Mouse (Mus musculus) liver, embryonic 12.5 days (tissue): ENCODE data around the gene Tmem63b. TPM values are rescaled to one million over a fixed set of nuclear protein-coding genes. Genes with fewer than 3 reads are reported as not detected.
"Not testable (repeated sequence)": the region's sequence is repeated elsewhere in the genome, so short reads cannot be mapped to it uniquely, and the experiment has no call there.

ENCODE experiments used
- ATAC-seq: fragments of 200-750 bp; cut with Nextera tagmentation; 2 replicates; pipeline ENCODE4 v1.8.0; 2017; ENCODE audit warnings: moderate number of reproducible peaks, mild to moderate bottlenecking, moderate library complexity
- H3K27ac ChIP-seq: fragments of 300-500 bp; sonication (generic); 2 replicates; pipeline ENCODE4 v1.5.1; 2016; ENCODE audit warnings: mild to moderate bottlenecking
- H3K27me3 ChIP-seq: fragments of 300-500 bp; sonication (generic); replicated peaks from 2 replicates; pipeline ENCODE4 v1.6.1; 2016; ENCODE audit warnings: mild to moderate bottlenecking, moderate library complexity
- H3K36me3 ChIP-seq: fragments of 300-500 bp; sonication (generic); 2 replicates; pipeline ENCODE4 v1.6.1; 2016; ENCODE audit warnings: mild to moderate bottlenecking, moderate library complexity
- H3K4me1 ChIP-seq: fragments of 300-500 bp; sonication (generic); 2 replicates; pipeline ENCODE4 v1.6.1; 2016
- H3K4me2 ChIP-seq: fragments of 300-500 bp; sonication (generic); 2 replicates; pipeline ENCODE4 v1.6.1; 2016; ENCODE audit warnings: mild to moderate bottlenecking, moderate library complexity
- H3K4me3 ChIP-seq: fragments of 300-500 bp; sonication (generic); 2 replicates; pipeline ENCODE4 v1.5.1; 2016; ENCODE audit warnings: mild to moderate bottlenecking, moderate library complexity
- H3K9ac ChIP-seq: fragments of 300-500 bp; sonication (generic); 2 replicates; pipeline ENCODE4 v1.6.1; 2016; ENCODE audit warnings: mild to moderate bottlenecking, moderate library complexity
- H3K9me3 ChIP-seq: fragments of 300-500 bp; sonication (generic); replicated peaks from 2 replicates; pipeline ENCODE4 v1.6.1; 2016; ENCODE audit warnings: mild to moderate bottlenecking, moderate library complexity
- WGBS: fragments of 180-500 bp; shearing (Covaris S2); methylation state at CpG from one replicate; pipeline ENCODE4 v1.1.7; 2016; ENCODE audit not compliant: insufficient replicate concordance; 5-methylcytosine and 5-hydroxymethylcytosine counted together
- polyA plus RNA-seq: library from polyadenylated mRNA; unstranded; fragments of >200 nt; fragmentation: Nextera tagmentation; extraction: Ambion mirVana; gene quantifications from 2 replicates; pipeline ENCODE4 v1.2.1, GENCODE M21; 2016

The Tmem63b gene
- polyA plus RNA-seq, 1 experiment from 2014 or later, result 13.7 TPM

GRCm38 (mm10) chr17:45630992-45631391 lies 55.7 kb downstream of the Tmem63b start:
- no peak for ATAC-seq

DNA sequence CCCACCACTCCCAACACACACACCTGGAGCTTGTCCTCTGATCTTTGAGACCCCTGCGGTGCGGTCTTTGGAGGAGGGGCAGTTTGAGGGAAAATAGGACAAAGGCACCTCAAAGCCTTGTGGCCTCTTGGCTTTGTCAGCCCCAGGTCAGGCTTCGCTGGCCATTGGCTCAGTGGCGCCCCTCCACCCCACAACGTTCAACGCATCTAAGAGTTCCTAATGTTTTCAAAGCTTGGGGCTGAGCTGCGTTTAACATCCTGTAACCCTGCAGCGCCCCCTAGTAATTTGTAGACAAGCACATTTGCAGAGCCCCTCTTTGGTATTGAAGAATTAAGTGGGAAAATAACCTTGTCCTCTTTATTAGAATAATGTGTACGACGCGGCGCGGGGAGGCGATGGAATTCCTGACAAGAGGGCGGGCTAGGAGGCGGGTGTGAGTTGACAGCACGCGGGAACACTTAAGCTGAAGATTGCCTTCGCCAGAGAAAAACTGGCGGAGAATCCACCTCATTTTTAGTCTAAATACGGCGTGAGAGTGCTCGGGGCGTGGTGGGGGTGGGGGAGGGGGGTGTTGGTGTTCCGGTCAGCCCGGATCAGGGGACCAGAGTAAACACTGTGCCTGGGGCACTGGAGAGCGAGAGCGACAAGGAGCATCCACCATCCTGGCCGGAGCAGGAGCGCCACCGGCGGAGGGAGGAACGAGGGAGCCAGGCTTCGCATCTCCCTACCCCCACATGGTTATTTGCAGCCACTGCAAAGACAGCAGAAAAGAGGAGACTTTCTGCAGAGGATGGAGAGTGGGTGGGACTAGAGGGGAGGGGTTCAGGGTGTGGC lies 56.6 kb downstream of the Tmem63b start:
- Histone ChIP-seq H3K9me3 (no peaks in the 10 kb centered on the region), H3K4me3 (peak overlapping the region; percentile 54), H3K27me3 (peaks cover 48% of the 10 kb centered on the region), H3K36me3 (no peaks in the 10 kb centered on the region), H3K4me2 (peak overlapping the region; percentile 83), H3K4me1 (peaks cover 44% of the 10 kb centered on the region), H3K9ac (peak overlapping the region; percentile 68), H3K27ac (no peak overlapping the region)
- ATAC-seq, result peak; percentile 50
- WGBS, result 5% methylated on average over 34 of the region's 34 CpGs

More at GRCm38 (mm10) chr17:45630992-45631391, 55.7 kb downstream of the Tmem63b start:
- H3K9ac ChIP-seq, result no peak overlapping the region
- H3K9me3 ChIP-seq, result no peaks in the 10 kb centered on the region
- peaks cover 48% of the 10 kb centered on the region for H3K27me3 ChIP-seq
- H3K36me3 ChIP-seq, result no peaks in the 10 kb centered on the region
- H3K27ac ChIP-seq, result no peak overlapping the region
- H3K4me3 ChIP-seq, result no peak overlapping the region
- H3K4me1 ChIP-seq, result peaks cover 44% of the 10 kb centered on the region
- WGBS, result 40% methylated on average over 3 of the region's 3 CpGs
- peak overlapping the region; percentile 83; the same call in 1 of the 2 replicates for H3K4me2 ChIP-seq

DNA sequence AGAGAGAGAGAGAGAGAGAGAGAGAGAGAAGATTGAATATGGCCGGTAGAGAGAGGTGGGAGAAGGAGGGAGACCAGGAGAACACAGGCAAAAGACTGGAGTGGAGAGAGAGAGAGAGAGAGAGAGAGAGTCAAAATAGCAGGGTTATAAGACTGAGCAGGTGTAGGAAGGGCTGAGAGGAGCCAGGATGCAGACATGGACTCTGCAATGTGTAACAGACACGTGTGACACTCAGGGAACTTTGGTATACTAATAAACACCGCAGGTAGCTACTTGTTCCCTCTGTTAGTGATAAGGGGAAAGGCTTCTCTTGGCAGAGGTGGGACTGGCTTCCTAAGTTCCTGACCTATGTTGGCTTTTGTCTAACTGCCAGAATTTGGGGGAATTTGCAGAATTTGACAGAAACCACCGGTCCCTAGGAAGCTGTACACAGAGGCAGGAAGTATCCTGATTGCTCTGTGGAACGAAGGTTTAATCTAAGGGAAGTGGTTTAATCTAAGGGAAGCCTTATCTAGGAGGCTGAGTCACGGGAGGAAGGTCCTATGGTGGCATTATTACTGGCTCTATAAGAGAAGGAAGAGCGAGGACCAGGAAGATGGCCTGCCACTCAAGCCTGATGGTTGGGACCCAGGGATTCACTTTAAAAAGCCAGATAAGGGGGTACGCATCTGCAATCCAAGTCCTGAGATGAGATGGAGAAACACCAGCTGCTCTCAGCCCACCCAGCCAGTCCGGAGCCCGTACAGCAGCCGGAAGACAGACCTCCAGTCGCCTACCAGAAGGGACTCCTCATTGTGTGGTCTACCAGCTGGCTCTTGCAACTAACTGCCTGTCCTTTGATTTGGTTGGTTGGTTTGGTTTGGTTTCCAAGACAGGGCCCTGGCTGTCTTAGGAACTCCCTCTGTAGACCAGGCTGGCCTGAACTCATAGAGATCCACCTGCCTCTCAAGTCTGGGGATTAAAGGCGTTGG lies 57.5 kb downstream of the Tmem63b start:
- Histone ChIP-seq H3K9me3 (no peaks in the 10 kb centered on the region), H3K9ac (peak overlapping the region; percentile 68; the same call in 1 of the 2 replicates), H3K4me1 (peaks cover 44% of the 10 kb centered on the region), H3K27ac (no peak overlapping the region), H3K4me3 (no peak overlapping the region), H3K27me3 (peaks cover 48% of the 10 kb centered on the region), H3K4me2 (peak overlapping the region; percentile 83), H3K36me3 (no peaks in the 10 kb centered on the region)
- ATAC-seq, result no peak
- 28% methylated on average over 13 of the region's 13 CpGs for whole genome bisulfite sequencing

GRCm38 (mm10) chr17:45628160-45628559 lies 58.5 kb downstream of the Tmem63b start:
- Histone ChIP-seq H3K27me3 (peaks cover 40% of the 10 kb centered on the region), H3K36me3 (no peaks in the 10 kb centered on the region), H3K4me1 (peaks cover 44% of the 10 kb centered on the region), H3K9me3 (no peaks in the 10 kb centered on the region), H3K4me2 (no peak overlapping the region), H3K9ac (no peak overlapping the region), H3K4me3 (no peak overlapping the region), H3K27ac (no peak overlapping the region)
- 55% methylated on average over 3 of the region's 3 CpGs for WGBS
- no peak for ATAC-seq

- Histone ChIP-seq H3K4me2 (peak overlapping the region; percentile 38), H3K36me3 (no peaks in the 10 kb centered on the region), H3K27ac (no peak overlapping the region), H3K27me3 (peaks cover 27% of the 10 kb centered on the region), H3K9me3 (no peaks in the 10 kb centered on the region), H3K9ac (peak overlapping the region; percentile 2; the same call in 1 of the 2 replicates), H3K4me1 (peaks cover 43% of the 10 kb centered on the region), H3K4me3 (no peak overlapping the region)
- peak; percentile 48 for ATAC-seq
- 27% methylated on average over 15 of the region's 15 CpGs for WGBS
These were observed 60.0 kb downstream of the Tmem63b start for GRCm38 (mm10) chr17:45626577-45627134.

- 76% methylated on average over 7 of the region's 8 CpGs for WGBS
- Histone ChIP-seq H3K4me1 (peaks cover 38% of the 10 kb centered on the region), H3K27me3 (0 out of 2 replicates have a peak, but pooled peaks cover 11% of the 10 kb centered on the region)
- not testable (repeated sequence) for H3K4me2 ChIP-seq, H3K9me3 ChIP-seq, H3K9ac ChIP-seq, H3K36me3 ChIP-seq, H3K27ac ChIP-seq, H3K4me3 ChIP-seq, ATAC-seq
These were observed 63.3 kb downstream of the Tmem63b start for GRCm38 (mm10) chr17:45623425-45623824.

- peaks cover 23% of the 10 kb centered on the region for H3K4me1 ChIP-seq
- no peaks in the 10 kb centered on the region for H3K9me3 ChIP-seq
- WGBS, result 6% methylated on average over 20 of the region's 20 CpGs
- ATAC-seq, result peak; percentile 58
- peak overlapping the region; percentile 57 for H3K27ac ChIP-seq
- peak overlapping the region; percentile 49 for H3K9ac ChIP-seq
- H3K27me3 ChIP-seq, result no peaks in the 10 kb centered on the region
- H3K4me3 ChIP-seq, result peak overlapping the region; percentile 43
- peak overlapping the region; percentile 72 for H3K4me2 ChIP-seq
- no peaks in the 10 kb centered on the region for H3K36me3 ChIP-seq
These were observed 67.1 kb downstream of the Tmem63b start for GRCm38 (mm10) chr17:45619386-45620256.

DNA sequence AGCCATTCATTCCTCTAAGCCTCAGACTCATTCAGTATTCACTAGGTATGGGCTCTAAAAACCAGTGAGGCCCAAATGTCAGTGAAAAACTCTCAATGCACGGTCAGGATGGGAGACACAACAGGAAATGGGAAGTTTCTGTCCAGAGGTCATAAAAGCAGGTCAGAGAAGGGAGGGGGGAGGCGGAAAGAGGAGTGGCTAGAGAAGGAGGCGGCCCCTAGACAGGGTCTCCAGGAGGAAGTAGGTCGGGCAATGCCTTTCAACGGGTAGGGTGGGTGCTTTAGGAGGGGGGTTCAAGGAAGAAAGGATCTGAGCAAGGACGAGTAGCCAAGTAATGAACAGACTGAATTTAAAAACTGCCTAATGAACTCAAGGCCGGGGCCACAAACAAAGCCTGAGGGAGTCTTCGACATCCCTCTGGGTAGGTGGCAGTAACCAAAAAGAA lies 67.7 kb downstream of the Tmem63b start:
- H3K4me2 ChIP-seq, result peak overlapping the region; percentile 72
- no peaks in the 10 kb centered on the region for H3K27me3 ChIP-seq
- H3K9me3 ChIP-seq, result no peaks in the 10 kb centered on the region
- peak overlapping the region; percentile 49 for H3K9ac ChIP-seq
- peak overlapping the region; percentile 57 for H3K27ac ChIP-seq
- H3K36me3 ChIP-seq, result no peaks in the 10 kb centered on the region
- WGBS, result 6% methylated on average over 8 of the region's 8 CpGs
- H3K4me1 ChIP-seq, result peaks cover 23% of the 10 kb centered on the region
- peak overlapping the region; percentile 43 for H3K4me3 ChIP-seq
- peak; percentile 61 for ATAC-seq

DNA sequence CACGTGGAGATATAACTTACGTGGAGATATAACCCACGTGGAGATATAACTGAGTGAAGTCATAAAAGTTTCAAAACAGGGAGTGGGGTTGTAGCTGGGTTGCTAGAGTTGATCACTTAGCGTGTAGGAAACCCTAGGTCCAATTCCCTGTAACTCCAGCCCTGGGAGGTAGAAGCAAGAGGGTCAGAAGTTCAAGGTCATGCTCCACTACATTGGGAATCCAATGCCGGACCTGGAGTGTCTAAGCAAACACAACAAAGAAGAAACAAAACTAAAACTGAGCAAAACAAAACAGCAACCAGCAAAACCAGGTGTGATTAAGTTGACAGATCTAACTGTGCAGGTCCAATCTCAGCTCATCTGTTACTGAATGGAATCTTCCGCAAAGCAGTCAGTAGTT lies 69.0 kb downstream of the Tmem63b start:
- Histone ChIP-seq H3K4me2 (no peak overlapping the region), H3K9me3 (no peaks in the 10 kb centered on the region), H3K4me1 (peaks cover 27% of the 10 kb centered on the region), H3K36me3 (no peaks in the 10 kb centered on the region), H3K4me3 (no peak overlapping the region), H3K27ac (no peak overlapping the region), H3K9ac (no peak overlapping the region), H3K27me3 (no peaks in the 10 kb centered on the region)
- ATAC-seq, result no peak
- 66% methylated on average over 6 of the region's 6 CpGs for WGBS

DNA sequence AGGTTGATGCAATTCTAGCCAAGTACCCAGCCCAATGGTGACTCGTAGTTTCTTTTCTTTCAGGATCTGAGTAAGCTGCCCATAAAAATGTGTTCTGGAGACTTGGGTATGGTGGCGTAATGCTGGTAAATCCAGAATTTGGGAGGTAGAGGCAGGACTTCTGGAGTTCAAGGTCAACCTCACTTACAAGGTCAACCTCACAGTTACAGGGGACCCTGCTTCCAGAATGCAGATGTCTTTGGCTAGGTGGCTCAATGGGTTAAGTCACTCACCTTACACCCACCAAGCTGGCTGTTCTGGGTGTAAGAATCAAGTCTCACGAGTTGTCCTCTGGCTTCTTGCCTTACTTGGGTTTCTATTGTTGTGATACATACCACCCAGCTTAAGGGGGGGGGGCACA lies 70.0 kb downstream of the Tmem63b start:
- H3K9me3 ChIP-seq, result no peaks in the 10 kb centered on the region
- WGBS, result 78% methylated on average over 3 of the region's 3 CpGs
- peaks cover 37% of the 10 kb centered on the region for H3K4me1 ChIP-seq
- no peak overlapping the region for H3K4me3 ChIP-seq
- H3K9ac ChIP-seq, result no peak overlapping the region
- H3K36me3 ChIP-seq, result no peaks in the 10 kb centered on the region
- no peak overlapping the region for H3K27ac ChIP-seq
- no peaks in the 10 kb centered on the region for H3K27me3 ChIP-seq
- no peak for ATAC-seq
- H3K4me2 ChIP-seq, result no peak overlapping the region
